In genomic region chr3:142274451-142274850, GRCm38 (mm10) we compare ENCODE assay signal across 16 mouse cellular contexts.
DNase-seq lines count a peak whose midpoint lies in the region; ATAC-seq lines count a peak whose summit lies in the region.
"Had no signal": no experiment of that assay in that cellular context is flagged by ENCODE, and none has a peak within 500 bp of the region (broad histone marks: within the 10 kb centered on the region; RNA-seq: fewer than 3 reads in every experiment).

No protein-coding gene starts in this region.

- 75% methylated on average over 3 of the region's 3 CpGs for WGBS in liver, embryonic 16.5 days (ENCODE audit: insufficient replicate concordance)
- 88% methylated on average over 3 of the region's 3 CpGs for WGBS in neural tube, embryonic 11.5 days

- no peak for DNase-seq in liver
- no peak for DNase-seq in neural tube, embryonic 11.5 days (ENCODE audit: low spot score)
- no peak for DNase-seq in neural tube, embryonic 10.5 days (ENCODE audit: extremely low spot score, low spot score)
- DNase-seq in kidney, postnatal 10 days, result peak; percentile 19
- DNase-seq in gastrocnemius, adult 18-20 months (ENCODE audit: low spot score), result no peak
- DNase-seq: adrenal gland, adult 8-10 months; cerebellum, adult 2 months; gastrocnemius, postnatal 25 days; heart, postnatal 36 days; right cerebral cortex, adult 18-20 months had no signal

- H3K27me3 ChIP-seq in liver, embryonic 16.5 days (ENCODE audit: control insufficient read depth, insufficient read depth, low read depth, low read length), result no peaks in the 10 kb centered on the region
- H3K27me3 ChIP-seq in neural tube, embryonic 11.5 days (ENCODE audit: control insufficient read depth, insufficient read depth, low read length), result no peaks in the 10 kb centered on the region
- H3K27me3 ChIP-seq: heart, embryonic 12.5 days had no signal

- H3K9ac ChIP-seq in liver, embryonic 16.5 days (ENCODE audit: low read depth, low read length), result no peak overlapping the region
- no peak overlapping the region for H3K9ac ChIP-seq in neural tube, embryonic 11.5 days (ENCODE audit: low read length)
- H3K9ac ChIP-seq: embryonic facial prominence, embryonic 12.5 days; heart, embryonic 12.5 days; limb, embryonic 15.5 days had no signal

- H3K4me1 ChIP-seq in liver, embryonic 16.5 days (ENCODE audit: control insufficient read depth, low read depth, low read length), result no peaks in the 10 kb centered on the region
- no peaks in the 10 kb centered on the region for H3K4me1 ChIP-seq in neural tube, embryonic 11.5 days (ENCODE audit: control insufficient read depth, insufficient read depth, low read length)
- H3K4me1 ChIP-seq: limb, embryonic 15.5 days had no signal

- H3K27ac ChIP-seq in liver, embryonic 16.5 days (ENCODE audit: low read length), result no peak overlapping the region
- H3K27ac ChIP-seq in neural tube, embryonic 11.5 days (ENCODE audit: low read depth, low read length), result no peak overlapping the region
- H3K27ac ChIP-seq: embryonic facial prominence, embryonic 12.5 days; limb, embryonic 15.5 days had no signal

- no peaks in the 10 kb centered on the region for H3K36me3 ChIP-seq in liver, embryonic 16.5 days (ENCODE audit: control insufficient read depth, insufficient read depth)
- no peaks in the 10 kb centered on the region for H3K36me3 ChIP-seq in neural tube, embryonic 11.5 days (ENCODE audit: control insufficient read depth, insufficient read depth, low read length)
- H3K36me3 ChIP-seq: embryonic facial prominence, embryonic 12.5 days; limb, embryonic 15.5 days had no signal

- H3K4me3 ChIP-seq in liver, embryonic 16.5 days (ENCODE audit: low read depth, low read length), result no peak overlapping the region
- no peak overlapping the region for H3K4me3 ChIP-seq in neural tube, embryonic 11.5 days (ENCODE audit: low read depth, low read length)
- H3K4me3 ChIP-seq: embryonic facial prominence, embryonic 12.5 days; heart, embryonic 12.5 days; limb, embryonic 15.5 days; myocyte had no signal

- no peak overlapping the region for H3K4me2 ChIP-seq in liver, embryonic 16.5 days (ENCODE audit: low read depth, low read length)
- no peak overlapping the region for H3K4me2 ChIP-seq in neural tube, embryonic 11.5 days (ENCODE audit: low read depth)
- H3K4me2 ChIP-seq: embryonic facial prominence, embryonic 12.5 days; heart, embryonic 12.5 days; limb, embryonic 15.5 days had no signal

- ATAC-seq in liver, embryonic 16.5 days (ENCODE audit: low read depth), result peak; percentile 25; the same call in 1 of the 2 replicates
- 0 out of 2 replicates have a peak, but pooled peaks have one; percentile 33 for ATAC-seq in neural tube, embryonic 11.5 days (ENCODE audit: insufficient read depth, low FRiP score, low TSS enrichment)
- ATAC-seq in erythroid progenitor cell, adult 5-6 weeks (replicated peaks; ENCODE audit: low FRiP score, poor library complexity, severe bottlenecking), result no peak

- no peaks in the 10 kb centered on the region for H3K9me3 ChIP-seq in liver, embryonic 16.5 days (replicated peaks; ENCODE audit: control insufficient read depth, low read length)
- no peaks in the 10 kb centered on the region for H3K9me3 ChIP-seq in neural tube, embryonic 11.5 days (ENCODE audit: control insufficient read depth, low read length)
- H3K9me3 ChIP-seq: embryonic facial prominence, embryonic 12.5 days; heart, embryonic 12.5 days; limb, embryonic 15.5 days had no signal
